Mouse (Mus musculus) CD8-positive naive resting alpha-beta T cell, adult 2 months (primary cell): ENCODE measurements around the gene Gan.

Experiments
- DNase-seq, 2 experiments: peaks; one replicate each; pipeline ENCODE4 v3.0.0; 2022; ENCODE audit warnings: low read depth in 2 of 2, low spot score in 2 of 2

The Gan gene

GRCm38 (mm10) chr8:117156866-117157768 lies 818 bp upstream of the Gan start:
- DNase-seq, result peak; percentile 4 to 29

- DNase-seq, result peak; percentile 94 to 96
Observed at GRCm38 (mm10) chr8:117157769-117158091, 205 bp upstream of the Gan start.

- DNase-seq, result no peak
Observed at GRCm38 (mm10) chr8:117159031-117159430, 1.1 kb downstream of the Gan start.

- no peak for DNase-seq
Observed at GRCm38 (mm10) chr8:117164912-117165311, 7.0 kb downstream of the Gan start.

DNA sequence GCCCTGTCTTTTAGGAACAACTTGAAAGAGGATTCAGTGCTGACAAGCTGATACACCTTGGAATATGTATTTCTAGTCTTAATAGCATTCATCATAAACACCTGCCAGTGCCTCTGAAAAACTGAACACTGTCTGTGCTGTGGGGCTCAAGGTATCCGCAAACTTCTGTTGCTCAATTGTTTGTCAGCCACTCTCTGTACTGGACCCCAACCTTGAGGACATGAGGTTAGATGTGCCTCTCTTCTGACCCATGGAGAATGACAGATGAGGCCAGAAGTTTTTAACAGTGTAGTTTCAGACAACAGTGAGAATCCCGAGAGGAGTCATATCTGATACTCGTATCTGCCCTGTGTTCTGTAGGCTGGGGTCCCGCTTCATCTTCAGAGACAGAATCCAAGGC lies 7.6 kb downstream of the Gan start:
- no peak for DNase-seq

DNA sequence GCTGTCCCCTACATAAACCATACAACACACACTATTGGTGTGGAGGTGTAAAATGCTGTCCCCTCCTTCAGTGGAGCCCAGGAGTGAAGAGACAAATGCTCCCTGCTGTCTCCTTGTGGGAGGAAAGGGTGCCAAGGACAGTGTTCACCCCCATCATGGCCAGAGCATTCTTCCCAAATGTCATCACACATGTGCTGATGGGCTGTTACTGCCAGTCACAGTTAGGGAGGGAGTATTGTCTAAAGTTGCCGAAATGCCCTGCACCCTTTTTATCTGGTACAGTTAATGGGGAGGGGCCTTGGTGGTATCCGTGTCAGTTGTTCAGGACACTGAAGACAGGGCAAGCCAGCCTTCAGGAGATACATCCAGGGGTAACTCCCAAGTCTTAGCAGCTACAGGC lies 8.6 kb downstream of the Gan start:
- no peak for DNase-seq

DNA sequence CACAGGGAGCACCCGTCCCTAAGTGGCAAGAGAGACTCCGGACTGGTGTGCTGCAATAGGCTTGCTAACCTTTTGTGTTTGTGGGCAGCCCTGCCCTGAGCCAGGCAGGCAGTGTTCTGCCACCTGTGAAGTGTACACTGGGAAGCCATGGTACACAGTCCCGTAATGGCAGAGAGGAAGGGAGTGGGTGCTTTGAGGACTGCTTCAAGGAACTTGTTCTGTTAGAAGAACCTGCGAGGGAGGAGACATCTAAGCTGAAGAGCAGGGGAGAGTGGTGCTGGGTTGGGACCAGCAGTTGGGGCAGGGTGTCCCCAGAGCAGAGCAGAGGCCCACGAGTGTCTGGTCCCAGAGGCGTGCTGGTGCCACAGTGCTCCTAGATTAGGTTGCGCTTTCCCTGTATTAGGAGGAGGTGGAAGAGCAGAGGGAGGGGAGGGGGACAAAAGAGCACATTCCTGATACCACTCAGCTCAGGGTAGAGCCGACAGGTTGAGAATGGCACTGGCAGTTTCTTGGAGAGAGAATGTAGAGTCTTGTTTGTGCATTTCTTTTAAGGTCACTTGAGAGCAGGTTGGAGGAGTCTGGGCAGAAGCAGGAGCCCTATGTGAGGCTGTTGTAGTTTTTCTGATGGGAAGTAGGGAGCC lies 9.4 kb downstream of the Gan start:
- DNase-seq, result no peak

DNA sequence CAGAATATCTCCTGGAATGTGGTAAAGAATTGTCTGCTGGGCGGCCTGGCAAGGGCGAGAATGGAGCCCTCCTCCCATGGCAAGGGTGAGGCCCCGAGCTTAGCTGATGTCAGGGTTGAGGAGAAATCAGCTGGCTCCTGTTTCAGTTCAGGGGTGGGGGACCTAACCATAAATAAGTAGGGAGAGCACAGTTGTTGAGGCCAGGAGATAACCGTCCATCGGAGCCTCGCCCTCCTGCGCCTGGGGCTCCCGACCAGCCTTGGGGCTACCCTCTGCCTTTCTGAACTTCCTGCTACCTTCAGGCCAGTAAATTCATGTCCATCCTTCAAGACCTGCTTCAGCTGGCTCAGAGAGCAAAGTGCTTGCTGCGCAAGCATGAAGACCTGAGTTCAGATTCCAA lies 10.4 kb downstream of the Gan start:
- no peak for DNase-seq

- DNase-seq, result no peak
Observed at GRCm38 (mm10) chr8:117171826-117172225, 13.9 kb downstream of the Gan start.

- DNase-seq, result no peak
Observed at GRCm38 (mm10) chr8:117172904-117173303, 15.0 kb downstream of the Gan start.

GRCm38 (mm10) chr8:117173690-117174089 lies 15.8 kb downstream of the Gan start:
- no peak for DNase-seq

DNA sequence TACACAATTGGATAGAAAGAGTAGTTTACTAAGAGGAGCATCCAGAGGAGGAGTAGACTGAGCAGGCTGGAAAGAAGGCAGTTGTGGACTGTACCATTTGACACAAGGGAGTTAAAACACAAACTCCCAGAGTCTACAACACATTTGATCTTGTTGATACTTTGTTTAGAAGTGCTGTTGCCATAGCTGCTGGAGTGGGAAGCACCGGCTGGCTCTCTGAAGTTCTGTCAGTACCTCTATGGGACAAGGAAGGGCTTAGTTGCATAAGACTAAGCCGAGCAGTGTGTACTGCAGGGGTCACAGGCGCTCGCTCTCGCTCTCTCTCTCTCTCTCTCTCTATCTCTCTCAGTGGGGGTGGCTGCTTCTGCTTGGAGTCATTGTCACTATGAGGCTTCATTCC lies 16.6 kb downstream of the Gan start:
- DNase-seq, result no peak

DNA sequence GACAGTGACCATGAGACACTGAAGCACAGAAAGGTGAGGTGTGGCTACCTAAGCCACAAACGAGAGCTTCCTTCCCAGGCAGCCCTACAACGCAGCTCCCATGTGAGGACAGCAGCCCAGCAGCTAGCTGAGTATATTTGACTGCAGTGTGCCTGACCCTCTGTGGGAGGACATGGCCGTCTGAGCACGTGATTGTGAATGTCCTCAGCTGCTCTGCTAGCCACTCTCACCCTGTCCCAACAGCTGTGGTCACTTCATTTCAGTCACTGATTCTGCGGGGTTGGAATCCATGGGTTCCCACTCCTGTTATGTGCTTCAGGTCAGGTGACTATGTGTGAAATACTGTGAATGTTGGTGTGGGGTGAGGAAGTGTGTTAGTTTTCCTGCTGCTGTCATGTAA lies 18.4 kb downstream of the Gan start:
- DNase-seq, result no peak

DNA sequence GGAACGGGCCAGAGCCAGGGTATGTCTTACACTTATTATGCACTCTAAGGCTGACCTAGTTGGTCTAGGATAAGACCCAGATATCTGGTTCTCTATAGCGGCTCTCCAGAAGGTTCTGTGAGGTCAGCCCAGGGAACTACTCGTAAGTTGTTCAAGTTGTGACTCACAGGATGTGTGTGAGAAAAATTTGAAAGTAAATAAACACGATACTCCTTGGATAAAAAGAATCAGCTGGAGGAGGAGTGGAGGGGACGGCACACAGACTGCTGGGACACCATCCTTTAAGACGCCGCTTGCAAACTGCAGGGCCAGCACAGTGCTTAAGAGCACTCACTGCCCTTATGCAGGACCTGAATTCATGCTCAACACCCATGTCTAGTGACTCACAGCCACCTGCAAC lies 19.3 kb downstream of the Gan start:
- DNase-seq, result no peak

DNA sequence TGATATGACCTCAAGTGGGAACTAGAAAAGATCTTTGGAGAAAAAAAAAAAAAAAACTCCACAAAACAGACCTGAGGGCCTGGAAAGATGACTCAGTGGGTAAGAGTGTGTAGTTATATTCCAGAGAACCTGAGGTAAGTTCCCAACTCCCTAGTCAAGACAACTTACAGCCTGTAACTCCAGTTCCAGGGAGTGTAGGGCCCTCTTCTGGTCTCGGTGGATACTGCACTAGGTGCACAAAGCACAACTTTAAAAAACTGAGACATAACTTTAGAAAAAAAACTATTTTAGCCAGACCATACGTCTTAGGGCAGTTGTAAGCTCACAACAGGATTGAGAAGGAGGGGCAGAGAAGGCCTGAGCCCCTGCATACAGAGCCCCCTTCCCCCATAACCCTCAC lies 20.1 kb downstream of the Gan start:
- DNase-seq, result no peak

GRCm38 (mm10) chr8:117178676-117179075 lies 20.7 kb downstream of the Gan start:
- DNase-seq, result no peak

GRCm38 (mm10) chr8:117182746-117183145 lies 24.8 kb downstream of the Gan start:
- no peak for DNase-seq

GRCm38 (mm10) chr8:117183664-117184377 lies 25.9 kb downstream of the Gan start:
- DNase-seq, result no peak

GRCm38 (mm10) chr8:117194355-117194754 lies 36.4 kb downstream of the Gan start:
- no peak for DNase-seq

DNA sequence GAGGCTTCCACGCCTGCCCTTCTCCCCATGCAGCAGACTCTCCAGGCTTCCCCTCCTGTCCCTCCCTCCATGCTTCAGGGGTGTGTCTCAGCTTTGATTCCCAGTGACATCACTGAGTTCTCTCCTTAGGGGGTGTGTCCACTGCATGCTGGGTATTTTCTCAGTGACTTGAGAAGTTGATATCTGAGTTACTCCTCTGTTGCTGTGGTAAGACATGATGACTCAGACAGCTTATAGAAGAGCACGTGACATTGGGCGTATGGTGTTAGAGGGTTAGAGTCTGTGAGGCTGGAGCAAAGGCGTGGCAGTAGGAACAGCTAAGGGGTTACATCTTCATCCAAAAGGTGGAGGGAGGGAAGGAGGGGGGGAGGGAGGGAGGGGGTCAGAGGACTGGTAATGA lies 38.7 kb downstream of the Gan start:
- no peak for DNase-seq

- DNase-seq, result no peak
Observed at GRCm38 (mm10) chr8:117197551-117197950, 39.6 kb downstream of the Gan start.
